Mouse (Mus musculus): ENCODE data around the gene Cyp2t4. TPM values are rescaled to one million over a fixed set of nuclear protein-coding genes. Genes with fewer than 3 reads are reported as not detected.

Cyp2t4 gene
- 0.14 and 0.29 TPM in 2 replicates for polyA plus RNA-seq (2015; fragmentation: Nextera tagmentation; extraction: Ambion mirVana)

- no peak within 1 kb of the TSS for H3K27ac ChIP-seq (replicated peaks)
- H3K9ac ChIP-seq = no peak within 1 kb of the TSS
- no peaks in the 10 kb centered on the region for H3K4me1 ChIP-seq (replicated peaks)
- peak; percentile 44; the same call in 1 of the 2 replicates for ATAC-seq (ENCODE audit: low FRiP score, low read depth)
- no peak within 1 kb of the TSS for H3K4me3 ChIP-seq
- no peaks in the 10 kb centered on the region for H3K27me3 ChIP-seq
- WGBS = 77% methylated on average over 10 of the region's 10 CpGs
- no peaks in the 10 kb centered on the region for H3K9me3 ChIP-seq
- peaks cover 12% of the 10 kb centered on the region for H3K36me3 ChIP-seq
- H3K4me2 ChIP-seq = no peak within 1 kb of the TSS
These were observed at the start of gene Cyp2t4 for GRCm38 (mm10) chr7:27153205-27153764. Cyp2t4 (plus strand) TSS chr7:27153714.

GRCm38 (mm10) chr7:27104882-27105281 is 48.6 kb upstream of the Cyp2t4 start:
- Histone ChIP-seq H3K9ac (no peak overlapping the region), H3K9me3 (0 out of 2 replicates have a peak, but pooled peaks cover 3% of the 10 kb centered on the region), H3K36me3 (no peaks in the 10 kb centered on the region), H3K4me2 (no peak overlapping the region), H3K27me3 (no peaks in the 10 kb centered on the region), H3K4me3 (no peak overlapping the region), H3K4me1 (replicated peaks) (no peaks in the 10 kb centered on the region), H3K27ac (replicated peaks) (no peak overlapping the region)
- 73% methylated on average over 5 of the region's 5 CpGs for WGBS
- ATAC-seq (ENCODE audit: low FRiP score, low read depth) = no peak

- no peaks in the 10 kb centered on the region for H3K9me3 ChIP-seq
- H3K9ac ChIP-seq = no peak overlapping the region
- ATAC-seq (ENCODE audit: low FRiP score, low read depth) = no peak
These were observed 43.2 kb upstream of the Cyp2t4 start for GRCm38 (mm10) chr7:27110327-27110726.

GRCm38 (mm10) chr7:27111038-27111437 is 42.5 kb upstream of the Cyp2t4 start:
- Histone ChIP-seq H3K27ac (replicated peaks) (no peak overlapping the region), H3K4me1 (replicated peaks) (no peaks in the 10 kb centered on the region), H3K9me3 (no peaks in the 10 kb centered on the region), H3K36me3 (no peaks in the 10 kb centered on the region), H3K4me2 (no peak overlapping the region), H3K9ac (no peak overlapping the region), H3K4me3 (no peak overlapping the region), H3K27me3 (no peaks in the 10 kb centered on the region)
- 93% methylated on average over 1 of the region's 1 CpGs for WGBS
- ATAC-seq (ENCODE audit: low FRiP score, low read depth) = no peak

More at GRCm38 (mm10) chr7:27110327-27110726, 43.2 kb upstream of the Cyp2t4 start:
- Histone ChIP-seq H3K4me1 (replicated peaks) (no peaks in the 10 kb centered on the region), H3K36me3 (no peaks in the 10 kb centered on the region), H3K4me2 (no peak overlapping the region), H3K27me3 (no peaks in the 10 kb centered on the region), H3K27ac (replicated peaks) (no peak overlapping the region), H3K4me3 (no peak overlapping the region)

- Histone ChIP-seq H3K4me2 (no peak overlapping the region), H3K9me3 (no peaks in the 10 kb centered on the region), H3K36me3 (no peaks in the 10 kb centered on the region), H3K4me1 (replicated peaks) (no peaks in the 10 kb centered on the region), H3K27ac (replicated peaks) (no peak overlapping the region), H3K27me3 (no peaks in the 10 kb centered on the region), H3K4me3 (no peak overlapping the region), H3K9ac (no peak overlapping the region)
- ATAC-seq (ENCODE audit: low FRiP score, low read depth) = no peak
- 83% methylated on average over 3 of the region's 3 CpGs for WGBS
These were observed 41.5 kb upstream of the Cyp2t4 start for GRCm38 (mm10) chr7:27111987-27112386.

- Histone ChIP-seq H3K27ac (replicated peaks) (no peak overlapping the region), H3K4me3 (no peak overlapping the region), H3K4me1 (replicated peaks) (no peaks in the 10 kb centered on the region), H3K9me3 (no peaks in the 10 kb centered on the region), H3K36me3 (no peaks in the 10 kb centered on the region), H3K9ac (no peak overlapping the region), H3K4me2 (no peak overlapping the region), H3K27me3 (no peaks in the 10 kb centered on the region)
- no peak for ATAC-seq (ENCODE audit: low FRiP score, low read depth)
- WGBS = 79% methylated on average over 4 of the region's 4 CpGs
These were observed 35.4 kb upstream of the Cyp2t4 start for GRCm38 (mm10) chr7:27118033-27118511.

- Histone ChIP-seq H3K36me3 (no peaks in the 10 kb centered on the region), H3K9me3 (no peaks in the 10 kb centered on the region), H3K4me1 (replicated peaks) (no peaks in the 10 kb centered on the region), H3K4me3 (no peak within 1 kb of the TSS), H3K4me2 (no peak within 1 kb of the TSS), H3K27ac (replicated peaks) (no peak within 1 kb of the TSS), H3K9ac (no peak within 1 kb of the TSS), H3K27me3 (no peaks in the 10 kb centered on the region)
- no peak for ATAC-seq (ENCODE audit: low FRiP score, low read depth)
These were observed 33.8 kb upstream of the Cyp2t4 start, which contains the start of gene Cyp2f2 for GRCm38 (mm10) chr7:27119676-27120075. Cyp2f2 (plus strand) TSS chr7:27119909.

- ATAC-seq (ENCODE audit: low FRiP score, low read depth) = no peak
These were observed 29.1 kb upstream of the Cyp2t4 start for GRCm38 (mm10) chr7:27124305-27124832.

GRCm38 (mm10) chr7:27124969-27125368 is 28.5 kb upstream of the Cyp2t4 start:
- H3K9ac ChIP-seq = no peak overlapping the region
- no peaks in the 10 kb centered on the region for H3K4me1 ChIP-seq (replicated peaks)
- no peak for ATAC-seq (ENCODE audit: low FRiP score, low read depth)
- WGBS = 87% methylated on average over 4 of the region's 4 CpGs
- H3K27me3 ChIP-seq = no peaks in the 10 kb centered on the region
- H3K27ac ChIP-seq (replicated peaks) = no peak overlapping the region
- no peaks in the 10 kb centered on the region for H3K36me3 ChIP-seq
- no peaks in the 10 kb centered on the region for H3K9me3 ChIP-seq
- H3K4me2 ChIP-seq = no peak overlapping the region
- no peak overlapping the region for H3K4me3 ChIP-seq

More at GRCm38 (mm10) chr7:27124305-27124832, 29.1 kb upstream of the Cyp2t4 start:
- H3K4me1 ChIP-seq (replicated peaks) = no peaks in the 10 kb centered on the region
- no peaks in the 10 kb centered on the region for H3K9me3 ChIP-seq
- 79% methylated on average over 5 of the region's 5 CpGs for WGBS
- no peak overlapping the region for H3K27ac ChIP-seq (replicated peaks)
- no peak overlapping the region for H3K9ac ChIP-seq
- H3K27me3 ChIP-seq = no peaks in the 10 kb centered on the region
- no peaks in the 10 kb centered on the region for H3K36me3 ChIP-seq
- no peak overlapping the region for H3K4me3 ChIP-seq
- no peak overlapping the region for H3K4me2 ChIP-seq

- 52% methylated on average over 3 of the region's 3 CpGs for WGBS
- no peak overlapping the region for H3K9ac ChIP-seq
- H3K36me3 ChIP-seq = no peaks in the 10 kb centered on the region
- no peaks in the 10 kb centered on the region for H3K27me3 ChIP-seq
- H3K9me3 ChIP-seq = no peaks in the 10 kb centered on the region
- H3K4me2 ChIP-seq = no peak overlapping the region
- no peaks in the 10 kb centered on the region for H3K4me1 ChIP-seq (replicated peaks)
- no peak overlapping the region for H3K4me3 ChIP-seq
- no peak overlapping the region for H3K27ac ChIP-seq (replicated peaks)
- no peak for ATAC-seq (ENCODE audit: low FRiP score, low read depth)
These were observed 25.4 kb upstream of the Cyp2t4 start for GRCm38 (mm10) chr7:27128162-27128561.

GRCm38 (mm10) chr7:27128946-27129345 is 24.6 kb upstream of the Cyp2t4 start:
- no peak for ATAC-seq (ENCODE audit: low FRiP score, low read depth)
- Histone ChIP-seq H3K4me2 (no peak overlapping the region), H3K9ac (no peak overlapping the region), H3K4me1 (replicated peaks) (no peaks in the 10 kb centered on the region), H3K4me3 (no peak overlapping the region), H3K27ac (replicated peaks) (no peak overlapping the region), H3K27me3 (no peaks in the 10 kb centered on the region), H3K36me3 (no peaks in the 10 kb centered on the region), H3K9me3 (no peaks in the 10 kb centered on the region)
- 95% methylated on average over 13 of the region's 13 CpGs for WGBS

GRCm38 (mm10) chr7:27129811-27130210 is 23.7 kb upstream of the Cyp2t4 start:
- Histone ChIP-seq H3K9me3 (no peaks in the 10 kb centered on the region), H3K9ac (no peak overlapping the region), H3K4me3 (no peak overlapping the region), H3K27me3 (no peaks in the 10 kb centered on the region), H3K27ac (replicated peaks) (no peak overlapping the region), H3K4me2 (no peak overlapping the region), H3K36me3 (no peaks in the 10 kb centered on the region), H3K4me1 (replicated peaks) (no peaks in the 10 kb centered on the region)
- WGBS = 91% methylated on average over 12 of the region's 12 CpGs
- ATAC-seq (ENCODE audit: low FRiP score, low read depth) = no peak

Measured in hindbrain, embryonic 15.5 days (tissue).